Mouse (Mus musculus): ENCODE measurements at regions not wholly inside any gene's neighbourhood (a gene's known extent, or its start where the extent isn't known, plus 50 kb on each side); places are given as distances from the start of the nearest gene placed in this dataset.
A peak's percentile ranks its signal among the peaks of the same experiment; 100 is the strongest.

DNA sequence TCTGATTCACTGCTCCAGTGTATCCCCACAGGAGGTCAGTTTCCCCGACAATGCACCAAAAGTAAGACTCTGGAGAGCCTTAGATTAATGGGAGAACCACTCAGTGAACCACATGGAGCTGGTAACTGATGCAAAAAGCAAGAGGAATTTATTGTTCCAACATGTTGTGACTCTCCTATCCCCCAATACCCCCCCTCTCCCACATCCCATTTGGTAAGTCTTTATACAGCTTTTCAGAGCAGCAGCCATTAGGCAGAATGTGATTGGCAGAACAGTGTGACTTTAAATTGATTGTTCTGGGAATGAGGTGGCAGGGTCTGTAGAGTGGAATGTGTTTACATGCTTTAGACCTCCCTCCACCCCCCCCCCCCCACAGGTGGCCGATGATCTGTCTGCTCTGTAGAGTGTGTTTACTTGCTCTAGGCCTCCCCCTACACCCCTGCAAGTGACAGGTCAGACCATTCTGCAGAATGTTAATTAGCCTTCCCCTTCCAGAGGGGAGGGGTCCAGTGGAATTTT, 6497.8 kb upstream of the Gm7489 start:
- H3K36me3 ChIP-seq (ENCODE audit: control insufficient read depth, insufficient read depth, low read length): no peaks in the 10 kb centered on the region
- no peak overlapping the region for H3K27ac ChIP-seq (ENCODE audit: low read depth, low read length)
- H3K4me2 ChIP-seq (ENCODE audit: low read depth, low read length, severe bottlenecking): no peak overlapping the region
- WGBS: 13% methylated on average over 2 of the region's 2 CpGs
- no peaks in the 10 kb centered on the region for H3K9me3 ChIP-seq (ENCODE audit: control insufficient read depth, low read length)
- H3K27me3 ChIP-seq (ENCODE audit: control insufficient read depth, insufficient read depth, low read length): no peaks in the 10 kb centered on the region
- H3K4me3 ChIP-seq (ENCODE audit: low read depth, low read length): no peak overlapping the region
- DNase-seq (ENCODE audit: low spot score): no peak
- H3K4me1 ChIP-seq (replicated peaks; ENCODE audit: control insufficient read depth, insufficient read depth, low read length): no peaks in the 10 kb centered on the region; the same call in 1 of the 2 replicates
- ATAC-seq (replicated peaks; ENCODE audit: low FRiP score): peak; percentile 75
- H3K9ac ChIP-seq (ENCODE audit: low read length): no peak overlapping the region
